Mouse (Mus musculus): Measurements from ENCODE around the gene Fam53b. TPM values are rescaled to one million over a fixed set of nuclear protein-coding genes. Genes with fewer than 3 reads are reported as not detected.

The Fam53b gene
- polyA plus RNA-seq, 1 experiment from 2014 or later = 17.4 TPM

- H3K4me2 ChIP-seq (ENCODE audit: low read depth, low read length) = no peak overlapping the region
- no peak overlapping the region for H3K4me3 ChIP-seq (replicated peaks; ENCODE audit: low read length)
- H3K4me1 ChIP-seq (ENCODE audit: control insufficient read depth, insufficient read depth, low read length) = no peaks in the 10 kb centered on the region
- WGBS = 93% methylated on average over 3 of the region's 3 CpGs
- no peak for ATAC-seq (ENCODE audit: insufficient read depth, low FRiP score)
- H3K9ac ChIP-seq (ENCODE audit: low read length) = no peak overlapping the region
- H3K27ac ChIP-seq (ENCODE audit: low read length) = no peak overlapping the region
- no peaks in the 10 kb centered on the region for H3K9me3 ChIP-seq (replicated peaks; ENCODE audit: control insufficient read depth, low read length)
- H3K36me3 ChIP-seq (ENCODE audit: control insufficient read depth, insufficient read depth, low read length) = no peaks in the 10 kb centered on the region
- no peaks in the 10 kb centered on the region for H3K27me3 ChIP-seq (ENCODE audit: control insufficient read depth, insufficient read depth, low read length)
Measured at GRCm38 (mm10) chr7:132682336-132682735, 131.3 kb downstream of the Fam53b start.

GRCm38 (mm10) chr7:132681831-132682230 is 131.9 kb downstream of the Fam53b start:
- no peaks in the 10 kb centered on the region for H3K4me1 ChIP-seq (ENCODE audit: control insufficient read depth, insufficient read depth, low read length)
- no peak for ATAC-seq (ENCODE audit: insufficient read depth, low FRiP score)
- 96% methylated on average over 1 of the region's 1 CpGs for WGBS
- H3K27ac ChIP-seq (ENCODE audit: low read length) = no peak overlapping the region
- no peaks in the 10 kb centered on the region for H3K9me3 ChIP-seq (replicated peaks; ENCODE audit: control insufficient read depth, low read length)
- no peak overlapping the region for H3K4me2 ChIP-seq (ENCODE audit: low read depth, low read length)
- no peaks in the 10 kb centered on the region for H3K27me3 ChIP-seq (ENCODE audit: control insufficient read depth, insufficient read depth, low read length)
- no peaks in the 10 kb centered on the region for H3K36me3 ChIP-seq (ENCODE audit: control insufficient read depth, insufficient read depth, low read length)
- no peak overlapping the region for H3K4me3 ChIP-seq (replicated peaks; ENCODE audit: low read length)
- no peak overlapping the region for H3K9ac ChIP-seq (ENCODE audit: low read length)

- no peaks in the 10 kb centered on the region for H3K27me3 ChIP-seq (ENCODE audit: control insufficient read depth, insufficient read depth, low read length)
- no peaks in the 10 kb centered on the region for H3K36me3 ChIP-seq (ENCODE audit: control insufficient read depth, insufficient read depth, low read length)
- H3K9me3 ChIP-seq (replicated peaks; ENCODE audit: control insufficient read depth, low read length) = no peaks in the 10 kb centered on the region
- ATAC-seq (ENCODE audit: insufficient read depth, low FRiP score) = no peak
- no peak overlapping the region for H3K4me2 ChIP-seq (ENCODE audit: low read depth, low read length)
- H3K27ac ChIP-seq (ENCODE audit: low read length) = no peak overlapping the region
- H3K9ac ChIP-seq (ENCODE audit: low read length) = no peak overlapping the region
- H3K4me3 ChIP-seq (replicated peaks; ENCODE audit: low read length) = no peak overlapping the region
- H3K4me1 ChIP-seq (ENCODE audit: control insufficient read depth, insufficient read depth, low read length) = no peaks in the 10 kb centered on the region
- WGBS = 89% methylated on average over 11 of the region's 11 CpGs
Measured at GRCm38 (mm10) chr7:132681296-132681695, 132.4 kb downstream of the Fam53b start.

- no peak for ATAC-seq (ENCODE audit: insufficient read depth, low FRiP score)
- 68% methylated on average over 6 of the region's 6 CpGs for WGBS
- Histone ChIP-seq H3K27me3 (ENCODE audit: control insufficient read depth, insufficient read depth, low read length) (no peaks in the 10 kb centered on the region), H3K4me2 (ENCODE audit: low read depth, low read length) (no peak overlapping the region), H3K9me3 (replicated peaks; ENCODE audit: control insufficient read depth, low read length) (no peaks in the 10 kb centered on the region), H3K4me3 (replicated peaks; ENCODE audit: low read length) (no peak overlapping the region), H3K9ac (ENCODE audit: low read length) (no peak overlapping the region), H3K36me3 (ENCODE audit: control insufficient read depth, insufficient read depth, low read length) (no peaks in the 10 kb centered on the region), H3K27ac (ENCODE audit: low read length) (no peak overlapping the region), H3K4me1 (ENCODE audit: control insufficient read depth, insufficient read depth, low read length) (no peaks in the 10 kb centered on the region)
Measured at GRCm38 (mm10) chr7:132679549-132679948, 134.1 kb downstream of the Fam53b start.

- ATAC-seq (ENCODE audit: insufficient read depth, low FRiP score) = no peak
- Histone ChIP-seq H3K4me3 (replicated peaks; ENCODE audit: low read length) (no peak overlapping the region), H3K9me3 (replicated peaks; ENCODE audit: control insufficient read depth, low read length) (no peaks in the 10 kb centered on the region), H3K4me2 (ENCODE audit: low read depth, low read length) (no peak overlapping the region), H3K27me3 (ENCODE audit: control insufficient read depth, insufficient read depth, low read length) (no peaks in the 10 kb centered on the region), H3K36me3 (ENCODE audit: control insufficient read depth, insufficient read depth, low read length) (no peaks in the 10 kb centered on the region), H3K27ac (ENCODE audit: low read length) (no peak overlapping the region), H3K4me1 (ENCODE audit: control insufficient read depth, insufficient read depth, low read length) (no peaks in the 10 kb centered on the region), H3K9ac (ENCODE audit: low read length) (no peak overlapping the region)
- WGBS = 72% methylated on average over 4 of the region's 4 CpGs
Measured at GRCm38 (mm10) chr7:132679117-132679516, 134.6 kb downstream of the Fam53b start.

GRCm38 (mm10) chr7:132675922-132676321 is 137.8 kb downstream of the Fam53b start:
- peaks cover 8% of the 10 kb centered on the region; the same call in 1 of the 2 replicates for H3K4me1 ChIP-seq (ENCODE audit: control insufficient read depth, insufficient read depth, low read length)
- no peaks in the 10 kb centered on the region for H3K9me3 ChIP-seq (replicated peaks; ENCODE audit: control insufficient read depth, low read length)
- no peak overlapping the region for H3K4me2 ChIP-seq (ENCODE audit: low read depth, low read length)
- H3K27ac ChIP-seq (ENCODE audit: low read length) = no peak overlapping the region
- no peaks in the 10 kb centered on the region for H3K36me3 ChIP-seq (ENCODE audit: control insufficient read depth, insufficient read depth, low read length)
- ATAC-seq (ENCODE audit: insufficient read depth, low FRiP score) = no peak
- no peak overlapping the region for H3K4me3 ChIP-seq (replicated peaks; ENCODE audit: low read length)
- no peaks in the 10 kb centered on the region for H3K27me3 ChIP-seq (ENCODE audit: control insufficient read depth, insufficient read depth, low read length)
- no peak overlapping the region for H3K9ac ChIP-seq (ENCODE audit: low read length)
- 76% methylated on average over 2 of the region's 2 CpGs for WGBS

- Histone ChIP-seq H3K9me3 (replicated peaks; ENCODE audit: control insufficient read depth, low read length) (no peaks in the 10 kb centered on the region), H3K4me1 (ENCODE audit: control insufficient read depth, insufficient read depth, low read length) (peaks cover 8% of the 10 kb centered on the region; the same call in 1 of the 2 replicates), H3K4me3 (replicated peaks; ENCODE audit: low read length) (no peak overlapping the region), H3K27ac (ENCODE audit: low read length) (no peak overlapping the region; the same call in 1 of the 2 replicates), H3K27me3 (ENCODE audit: control insufficient read depth, insufficient read depth, low read length) (no peaks in the 10 kb centered on the region), H3K4me2 (ENCODE audit: low read depth, low read length) (no peak overlapping the region), H3K36me3 (ENCODE audit: control insufficient read depth, insufficient read depth, low read length) (no peaks in the 10 kb centered on the region), H3K9ac (ENCODE audit: low read length) (no peak overlapping the region)
- peak; percentile 59; the same call in 1 of the 2 replicates for ATAC-seq (ENCODE audit: insufficient read depth, low FRiP score)
- WGBS = 52% methylated on average over 17 of the region's 17 CpGs
Measured at GRCm38 (mm10) chr7:132673931-132674755, 139.5 kb downstream of the Fam53b start.

GRCm38 (mm10) chr7:132672481-132672959 is 141.2 kb downstream of the Fam53b start:
- 53% methylated on average over 7 of the region's 7 CpGs for WGBS
- peak overlapping the region; percentile 15; the same call in 1 of the 2 replicates for H3K27ac ChIP-seq (ENCODE audit: low read length)
- H3K9ac ChIP-seq (ENCODE audit: low read length) = no peak overlapping the region
- no peaks in the 10 kb centered on the region for H3K27me3 ChIP-seq (ENCODE audit: control insufficient read depth, insufficient read depth, low read length)
- no peaks in the 10 kb centered on the region for H3K36me3 ChIP-seq (ENCODE audit: control insufficient read depth, insufficient read depth, low read length)
- peak; percentile 61 for ATAC-seq (ENCODE audit: insufficient read depth, low FRiP score)
- no peak overlapping the region for H3K4me3 ChIP-seq (replicated peaks; ENCODE audit: low read length)
- peaks cover 8% of the 10 kb centered on the region; the same call in 1 of the 2 replicates for H3K4me1 ChIP-seq (ENCODE audit: control insufficient read depth, insufficient read depth, low read length)
- no peak overlapping the region for H3K4me2 ChIP-seq (ENCODE audit: low read depth, low read length)
- H3K9me3 ChIP-seq (replicated peaks; ENCODE audit: control insufficient read depth, low read length) = no peaks in the 10 kb centered on the region

GRCm38 (mm10) chr7:132670863-132671165 is 142.9 kb downstream of the Fam53b start:
- Histone ChIP-seq H3K9me3 (replicated peaks; ENCODE audit: control insufficient read depth, low read length) (no peaks in the 10 kb centered on the region), H3K36me3 (ENCODE audit: control insufficient read depth, insufficient read depth, low read length) (no peaks in the 10 kb centered on the region), H3K4me1 (ENCODE audit: control insufficient read depth, insufficient read depth, low read length) (peaks cover 8% of the 10 kb centered on the region; the same call in 1 of the 2 replicates), H3K4me2 (ENCODE audit: low read depth, low read length) (no peak overlapping the region), H3K4me3 (replicated peaks; ENCODE audit: low read length) (no peak overlapping the region), H3K27me3 (ENCODE audit: control insufficient read depth, insufficient read depth, low read length) (no peaks in the 10 kb centered on the region), H3K9ac (ENCODE audit: low read length) (no peak overlapping the region), H3K27ac (ENCODE audit: low read length) (no peak overlapping the region)
- no peak for ATAC-seq (ENCODE audit: insufficient read depth, low FRiP score)
- WGBS = 84% methylated on average over 3 of the region's 3 CpGs

Data from stomach, embryonic 16.5 days (tissue).